Mouse (Mus musculus): ENCODE results near the gene Gm5767.

The Gm5767 gene

GRCm38 (mm10) chr16:8670041-8671035 lies 10.2 kb upstream of the Gm5767 start:
- no peak for DNase-seq (ENCODE audit: low spot score in 2 of 2)

- peak; percentile 68 to 80 for DNase-seq (ENCODE audit: low spot score in 2 of 2)
Measured at GRCm38 (mm10) chr16:8671551-8672349, 8.8 kb upstream of the Gm5767 start, which contains the start of gene Carhsp1. Gene Carhsp1 (minus strand): TSS chr16:8672155.

- DNase-seq (ENCODE audit: low spot score in 2 of 2): no peak
Measured at GRCm38 (mm10) chr16:8672350-8672687, 8.3 kb upstream of the Gm5767 start.

- DNase-seq (ENCODE audit: low spot score in 2 of 2): no peak
Measured at GRCm38 (mm10) chr16:8672811-8673210, 7.8 kb upstream of the Gm5767 start.

GRCm38 (mm10) chr16:8673343-8673742 lies 7.2 kb upstream of the Gm5767 start:
- DNase-seq (ENCODE audit: low spot score in 2 of 2): no peak

- no peak for DNase-seq (ENCODE audit: low spot score in 2 of 2)
Measured at GRCm38 (mm10) chr16:8674165-8674564, 6.4 kb upstream of the Gm5767 start.

GRCm38 (mm10) chr16:8675559-8675958 lies 5.0 kb upstream of the Gm5767 start:
- no peak for DNase-seq (ENCODE audit: low spot score in 2 of 2)

- DNase-seq (ENCODE audit: low spot score in 2 of 2): no peak
Measured at GRCm38 (mm10) chr16:8676228-8676627, 4.3 kb upstream of the Gm5767 start.

- peak in 1 of 2 experiments; percentile 42 for DNase-seq (ENCODE audit: low spot score in 2 of 2)
Measured at GRCm38 (mm10) chr16:8676800-8677199, 3.8 kb upstream of the Gm5767 start.

GRCm38 (mm10) chr16:8678035-8678434 lies 2.5 kb upstream of the Gm5767 start:
- no peak for DNase-seq (ENCODE audit: low spot score in 2 of 2)

GRCm38 (mm10) chr16:8678676-8679075 lies 1.9 kb upstream of the Gm5767 start:
- no peak for DNase-seq (ENCODE audit: low spot score in 2 of 2)

GRCm38 (mm10) chr16:8679780-8680179 lies 790 bp upstream of the Gm5767 start:
- no peak for DNase-seq (ENCODE audit: low spot score in 2 of 2)

- no peak for DNase-seq (ENCODE audit: low spot score in 2 of 2)
Measured at GRCm38 (mm10) chr16:8685087-8685486, 4.5 kb downstream of the Gm5767 start.

GRCm38 (mm10) chr16:8686121-8686870 lies 5.7 kb downstream of the Gm5767 start:
- peak; percentile 42 to 84 for DNase-seq (ENCODE audit: low spot score in 2 of 2)

- DNase-seq (ENCODE audit: low spot score in 2 of 2): no peak
Measured at GRCm38 (mm10) chr16:8686871-8687535, 6.4 kb downstream of the Gm5767 start.

GRCm38 (mm10) chr16:8687559-8688112 lies 7.1 kb downstream of the Gm5767 start:
- no peak for DNase-seq (ENCODE audit: low spot score in 2 of 2)

GRCm38 (mm10) chr16:8689979-8690656 lies 9.5 kb downstream of the Gm5767 start:
- no peak for DNase-seq (ENCODE audit: low spot score in 2 of 2)

- no peak for DNase-seq (ENCODE audit: low spot score in 2 of 2)
Measured at GRCm38 (mm10) chr16:8691206-8691605, 10.6 kb downstream of the Gm5767 start.

GRCm38 (mm10) chr16:8699556-8699955 lies 19.0 kb downstream of the Gm5767 start:
- no peak for DNase-seq (ENCODE audit: low spot score in 2 of 2)

- no peak for DNase-seq (ENCODE audit: low spot score in 2 of 2)
Measured at GRCm38 (mm10) chr16:8700586-8700985, 20.0 kb downstream of the Gm5767 start.
